Mouse (Mus musculus): ENCODE measurements around the gene Zfp93.
A peak's percentile ranks its signal among the peaks of the same experiment; 100 is the strongest.

Zfp93 gene

GRCm38 (mm10) chr7:24291387-24292090 is 21.3 kb downstream of the Zfp93 start:
- no peak for DNase-seq

GRCm38 (mm10) chr7:24293061-24293851 is 23.0 kb downstream of the Zfp93 start:
- DNase-seq = no peak

GRCm38 (mm10) chr7:24294763-24295162 is 24.5 kb downstream of the Zfp93 start:
- no peak for DNase-seq

GRCm38 (mm10) chr7:24295376-24295775 is 25.2 kb downstream of the Zfp93 start:
- no peak for DNase-seq

- no peak for DNase-seq
These were observed 26.2 kb downstream of the Zfp93 start for GRCm38 (mm10) chr7:24296386-24296785.

GRCm38 (mm10) chr7:24297361-24298095 is 27.3 kb downstream of the Zfp93 start:
- DNase-seq = no peak

- DNase-seq = peak; percentile 22
These were observed 28.4 kb downstream of the Zfp93 start for GRCm38 (mm10) chr7:24298635-24298972.

GRCm38 (mm10) chr7:24298973-24299708 is 28.9 kb downstream of the Zfp93 start:
- peak; percentile 87 for DNase-seq

GRCm38 (mm10) chr7:24299823-24300481 is 29.7 kb downstream of the Zfp93 start:
- no peak for DNase-seq

GRCm38 (mm10) chr7:24300771-24301282 is 30.6 kb downstream of the Zfp93 start, which contains the start of gene Zfp61:
TSS of gene Zfp61 (minus strand) at chr7:24301232.
- peak; percentile 19 for DNase-seq

GRCm38 (mm10) chr7:24315726-24316566 is 45.7 kb downstream of the Zfp93 start:
- DNase-seq = no peak

- DNase-seq = peak; percentile 93
These were observed 46.4 kb downstream of the Zfp93 start, which contains the start of gene Zfp94 for GRCm38 (mm10) chr7:24316567-24317092. TSS of gene Zfp94 (minus strand) at chr7:24316666.

GRCm38 (mm10) chr7:24318942-24319341 is 48.7 kb downstream of the Zfp93 start:
- DNase-seq = no peak

GRCm38 (mm10) chr7:24322593-24322992 is 52.4 kb downstream of the Zfp93 start:
- DNase-seq = no peak

GRCm38 (mm10) chr7:24325197-24325596 is 55.0 kb downstream of the Zfp93 start:
- peak; percentile 57 for DNase-seq

GRCm38 (mm10) chr7:24325675-24326128 is 55.5 kb downstream of the Zfp93 start:
- peak; percentile 59 for DNase-seq

- DNase-seq = no peak
These were observed 56.3 kb downstream of the Zfp93 start for GRCm38 (mm10) chr7:24326273-24327135.
